Mouse (Mus musculus) right cerebral cortex, postnatal 14 days (tissue): Measurements from ENCODE around the gene Rnf185.

Experiments
- DNase-seq: peaks from one replicate; pipeline ENCODE4 v3.0.0; 2022

The Rnf185 gene

GRCm38 (mm10) chr11:3392526-3392925 is 59.6 kb downstream of the Rnf185 start:
- no peak for DNase-seq

- no peak for DNase-seq
Observed at GRCm38 (mm10) chr11:3390789-3391188, 61.4 kb downstream of the Rnf185 start.

GRCm38 (mm10) chr11:3389996-3390395 is 62.2 kb downstream of the Rnf185 start:
- DNase-seq: no peak

- no peak for DNase-seq
Observed at GRCm38 (mm10) chr11:3387482-3388196, 64.5 kb downstream of the Rnf185 start.

DNA sequence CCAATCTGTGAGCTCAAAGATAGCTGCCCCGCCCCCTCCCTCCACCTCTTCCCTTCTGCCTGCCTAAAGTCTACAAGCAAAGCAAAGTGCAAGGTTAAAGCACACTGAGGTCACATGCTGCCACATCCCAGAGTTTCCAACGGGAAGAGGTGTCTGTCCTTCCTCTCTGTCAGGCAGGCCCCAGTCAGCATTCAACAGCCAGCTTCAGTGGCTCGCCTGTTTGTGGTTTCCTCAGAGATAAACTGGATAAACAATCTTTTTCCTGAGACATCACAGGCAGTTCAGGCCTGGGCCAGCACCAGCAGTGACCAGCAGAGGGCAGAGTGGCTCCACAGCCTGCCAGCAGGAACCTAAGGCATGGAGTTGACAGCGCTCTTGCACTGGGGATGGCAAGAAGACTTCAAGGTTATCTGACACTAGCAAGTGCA is 65.2 kb downstream of the Rnf185 start:
- peak; percentile 87 for DNase-seq

- no peak for DNase-seq
Observed at GRCm38 (mm10) chr11:3382602-3383594, 69.3 kb downstream of the Rnf185 start.

- no peak for DNase-seq
Observed at GRCm38 (mm10) chr11:3381148-3381814, 70.9 kb downstream of the Rnf185 start.

- no peak for DNase-seq
Observed at GRCm38 (mm10) chr11:3379427-3379826, 72.7 kb downstream of the Rnf185 start.

GRCm38 (mm10) chr11:3374741-3375140 is 77.4 kb downstream of the Rnf185 start:
- DNase-seq: no peak

DNA sequence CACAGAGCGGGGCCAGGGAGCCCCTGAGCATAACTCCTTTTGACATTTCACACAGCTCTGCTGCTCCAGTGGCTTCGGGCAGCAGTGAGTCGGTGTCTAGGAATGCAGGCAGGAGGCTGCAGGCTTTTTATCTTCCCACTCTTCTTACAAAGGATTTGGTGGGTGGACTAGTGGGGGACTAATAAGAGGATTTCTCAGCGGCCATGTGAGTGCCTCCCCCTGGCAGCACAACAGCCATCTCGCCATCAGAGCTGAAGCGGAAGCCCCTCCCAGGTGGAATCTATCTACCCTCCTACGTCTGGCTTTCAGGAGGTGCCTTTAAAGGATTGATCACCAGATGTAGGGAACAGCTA is 77.9 kb downstream of the Rnf185 start:
- DNase-seq: no peak

GRCm38 (mm10) chr11:3373591-3374292 is 78.4 kb downstream of the Rnf185 start:
- peak; percentile 35 for DNase-seq

DNA sequence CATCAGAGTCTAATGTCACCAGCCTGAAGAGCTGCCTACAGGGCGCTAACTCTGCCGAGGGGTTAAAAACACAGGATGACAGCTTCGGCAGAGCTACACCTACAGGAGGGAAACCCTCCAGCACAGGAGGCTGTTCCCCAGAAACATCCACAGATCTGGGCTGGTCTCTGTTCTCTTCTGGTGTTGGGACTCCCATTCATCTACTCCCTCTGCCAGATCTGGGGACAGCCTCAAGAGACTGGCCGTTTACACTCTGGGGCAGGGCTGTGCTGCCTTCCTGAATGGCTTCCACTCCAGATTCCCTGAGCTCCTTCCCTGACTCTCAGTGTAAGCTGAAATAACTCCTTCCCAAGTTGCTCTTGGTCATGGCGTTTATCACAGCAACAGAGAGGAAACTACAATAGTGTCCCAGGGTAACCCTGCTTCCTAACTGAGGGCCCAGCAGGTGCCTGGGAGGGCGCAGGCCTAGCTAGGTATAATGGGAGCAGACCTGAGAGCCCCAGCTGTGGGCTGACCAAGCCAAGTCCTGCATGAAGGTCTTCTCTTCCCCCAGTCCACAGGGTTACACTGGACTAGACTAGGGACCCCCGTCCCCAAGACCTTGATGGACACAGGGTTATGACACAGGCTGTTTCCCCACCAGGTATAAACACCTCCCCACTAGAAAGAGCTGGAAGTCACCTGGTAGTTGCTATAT is 80.4 kb downstream of the Rnf185 start:
- no peak for DNase-seq

DNA sequence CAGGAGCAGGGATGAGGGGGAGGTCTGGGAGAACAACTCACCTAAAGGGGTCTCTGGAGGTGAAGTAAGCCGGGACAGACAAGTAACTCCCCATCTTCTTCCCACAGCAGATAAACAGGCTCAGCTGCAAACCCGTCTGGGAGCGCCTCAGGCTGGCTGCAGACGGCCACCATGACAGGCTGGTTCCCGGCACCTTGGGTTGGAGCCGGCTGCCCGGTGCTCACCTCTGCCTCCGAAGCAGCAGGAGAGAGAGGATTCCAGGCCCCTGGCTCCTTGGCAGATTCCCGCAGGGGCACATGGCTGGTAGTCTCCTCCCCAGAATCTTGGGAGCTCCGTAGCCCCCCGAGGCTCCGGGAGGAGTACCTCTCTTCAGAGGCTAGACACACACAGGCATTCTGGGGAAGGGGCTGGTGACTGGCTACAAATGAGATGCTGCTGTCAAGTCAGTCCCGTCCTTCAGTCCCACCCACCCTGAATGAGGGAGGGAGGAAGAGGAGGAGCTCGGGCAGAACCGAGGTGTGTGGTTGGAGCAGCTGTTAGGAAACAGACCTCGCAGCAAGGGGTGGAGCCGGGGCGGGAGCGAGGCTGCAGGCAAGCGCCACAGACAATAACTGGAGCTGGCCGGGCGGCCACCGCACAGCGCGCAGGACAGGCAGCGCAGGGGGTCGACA is 81.1 kb downstream of the Rnf185 start:
- peak; percentile 78 for DNase-seq

DNA sequence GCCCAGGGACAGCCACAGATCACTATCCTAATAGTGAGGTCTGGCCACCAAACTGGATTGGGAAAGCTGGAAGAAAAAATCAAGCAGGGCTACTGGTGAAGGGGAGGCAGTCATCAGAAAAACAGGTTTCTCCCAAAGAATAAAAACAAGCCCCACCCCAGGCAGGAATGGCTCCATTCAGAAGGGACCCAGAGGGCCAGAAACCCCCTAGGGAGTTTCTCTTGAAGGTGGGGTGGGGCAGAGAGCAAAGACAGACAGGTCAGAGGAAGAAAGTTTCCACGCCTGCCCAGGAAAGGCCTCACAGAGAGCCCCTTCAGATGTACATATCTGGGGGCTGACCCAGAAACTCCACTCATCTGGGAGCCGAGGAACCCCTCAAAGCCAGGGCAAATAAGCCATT is 82.0 kb downstream of the Rnf185 start:
- DNase-seq: no peak

- no peak for DNase-seq
Observed at GRCm38 (mm10) chr11:3369449-3369848, 82.7 kb downstream of the Rnf185 start.

DNA sequence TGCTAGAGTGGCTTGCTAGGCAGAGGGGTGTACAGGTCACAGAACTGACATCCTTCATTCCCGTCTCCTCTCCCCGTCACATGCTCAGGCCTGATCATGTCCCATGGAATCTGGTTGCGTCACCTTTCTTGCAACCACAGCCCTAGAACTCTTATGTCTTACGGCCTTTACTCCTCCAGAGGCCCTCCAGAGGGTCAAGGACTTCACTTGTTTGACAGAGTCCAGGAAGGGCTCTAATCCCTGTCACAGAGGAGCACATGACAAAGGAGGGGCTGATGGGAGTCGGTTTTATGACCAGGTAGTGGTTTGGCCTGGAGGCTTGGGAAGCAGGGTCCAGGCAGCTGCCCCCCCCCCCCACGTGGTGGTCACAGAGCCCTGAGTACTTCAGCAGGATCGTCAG is 83.2 kb downstream of the Rnf185 start:
- no peak for DNase-seq

GRCm38 (mm10) chr11:3366411-3366810 is 85.8 kb downstream of the Rnf185 start:
- DNase-seq: no peak
